Mouse (Mus musculus): Measurements from ENCODE around the gene Tex10. TPM values are rescaled to one million over a fixed set of nuclear protein-coding genes. Genes with fewer than 3 reads are reported as not detected.

Tex10 gene
- total RNA-seq (2014; rRNA removed) (23.0 and 44.0 TPM in 2 replicates), polyA plus RNA-seq (2015; fragmentation: Nextera tagmentation; extraction: Ambion mirVana) (21.1 and 21.3 TPM in 2 replicates)

GRCm38 (mm10) chr4:48472792-48473650 is at the start of gene Tex10:
Gene Tex10 (minus strand): TSS chr4:48473459.
- peak; percentile 92 for DNase-seq (ENCODE audit: low spot score)
- Histone ChIP-seq H3K9ac (replicated peaks; ENCODE audit: low read length, poor library complexity, severe bottlenecking) (peak within 1 kb of the TSS; percentile 81), H3K36me3 (ENCODE audit: insufficient read depth, low read length) (peaks cover 6% of the 10 kb centered on the region; the same call in 1 of the 2 replicates), H3K4me1 (ENCODE audit: insufficient read depth, low read length) (peaks cover 11% of the 10 kb centered on the region), H3K27me3 (ENCODE audit: insufficient read depth, low read length) (no peaks in the 10 kb centered on the region), H3K9me3 (ENCODE audit: low read length) (no peaks in the 10 kb centered on the region), H3K27ac (ENCODE audit: low read depth, low read length) (0 out of 2 replicates have a peak within 1 kb of the TSS, but pooled peaks have one; percentile 55), H3K4me2 (ENCODE audit: low read depth, low read length, poor library complexity, severe bottlenecking) (peak within 1 kb of the TSS; percentile 82), H3K4me3 (ENCODE audit: low read depth, low read length) (peak within 1 kb of the TSS; percentile 93)
- WGBS, result under 1% methylated on average over 78 of the region's 89 CpGs
- ATAC-seq (ENCODE audit: low FRiP score), result peak; percentile 97
- TF ChIP-seq CTCF (IDR thresholded peaks at IDR 0.05), result no peak

- TF ChIP-seq CTCF (IDR thresholded peaks at IDR 0.05), result no peak
- DNase-seq (ENCODE audit: low spot score), result no peak
Observed at GRCm38 (mm10) chr4:48510861-48511260, 37.6 kb upstream of the Tex10 start.

GRCm38 (mm10) chr4:48492510-48492909 is 19.3 kb upstream of the Tex10 start:
- H3K4me1 ChIP-seq (ENCODE audit: insufficient read depth, low read length), result no peaks in the 10 kb centered on the region
- ATAC-seq (ENCODE audit: low FRiP score) (no peak), DNase-seq (ENCODE audit: low spot score) (no peak)
- H3K27ac ChIP-seq (ENCODE audit: low read depth, low read length), result no peak overlapping the region
- no peak overlapping the region for H3K4me3 ChIP-seq (ENCODE audit: low read depth, low read length)
- WGBS, result 96% methylated on average over 2 of the region's 2 CpGs
- no peaks in the 10 kb centered on the region for H3K9me3 ChIP-seq (ENCODE audit: low read length)
- no peak overlapping the region for H3K9ac ChIP-seq (replicated peaks; ENCODE audit: low read length, poor library complexity, severe bottlenecking)
- H3K36me3 ChIP-seq (ENCODE audit: insufficient read depth, low read length), result no peaks in the 10 kb centered on the region
- H3K4me2 ChIP-seq (ENCODE audit: low read depth, low read length, poor library complexity, severe bottlenecking), result no peak overlapping the region
- TF ChIP-seq CTCF (IDR thresholded peaks at IDR 0.05), result no peak
- no peaks in the 10 kb centered on the region for H3K27me3 ChIP-seq (ENCODE audit: insufficient read depth, low read length)

More at GRCm38 (mm10) chr4:48510861-48511260, 37.6 kb upstream of the Tex10 start:
- no peak overlapping the region for H3K9ac ChIP-seq (replicated peaks; ENCODE audit: low read length, poor library complexity, severe bottlenecking)
- H3K4me2 ChIP-seq (ENCODE audit: low read depth, low read length, poor library complexity, severe bottlenecking), result no peak overlapping the region
- no peaks in the 10 kb centered on the region for H3K36me3 ChIP-seq (ENCODE audit: insufficient read depth, low read length)
- H3K27me3 ChIP-seq (ENCODE audit: insufficient read depth, low read length), result no peaks in the 10 kb centered on the region
- WGBS, result 78% methylated on average over 2 of the region's 2 CpGs
- no peaks in the 10 kb centered on the region for H3K4me1 ChIP-seq (ENCODE audit: insufficient read depth, low read length)
- no peaks in the 10 kb centered on the region for H3K9me3 ChIP-seq (ENCODE audit: low read length)
- H3K4me3 ChIP-seq (ENCODE audit: low read depth, low read length), result no peak overlapping the region
- no peak overlapping the region for H3K27ac ChIP-seq (ENCODE audit: low read depth, low read length)
- ATAC-seq (ENCODE audit: low FRiP score), result no peak

- H3K9me3 ChIP-seq (ENCODE audit: low read length), result no peaks in the 10 kb centered on the region
- peak overlapping the region; percentile 47 for H3K4me2 ChIP-seq (ENCODE audit: low read depth, low read length, poor library complexity, severe bottlenecking)
- no peaks in the 10 kb centered on the region for H3K4me1 ChIP-seq (ENCODE audit: insufficient read depth, low read length)
- 0 out of 2 replicates have a peak overlapping the region, but pooled peaks have one; percentile 29 for H3K9ac ChIP-seq (replicated peaks; ENCODE audit: low read length, poor library complexity, severe bottlenecking)
- 13% methylated on average over 14 of the region's 14 CpGs for WGBS
- ATAC-seq (ENCODE audit: low FRiP score) (0 out of 2 replicates have a peak, but pooled peaks have one; percentile 13), DNase-seq (ENCODE audit: low spot score) (peak; percentile 35)
- peak overlapping the region; percentile 33 for H3K4me3 ChIP-seq (ENCODE audit: low read depth, low read length)
- H3K27me3 ChIP-seq (ENCODE audit: insufficient read depth, low read length), result no peaks in the 10 kb centered on the region
- H3K27ac ChIP-seq (ENCODE audit: low read depth, low read length), result no peak overlapping the region
- H3K36me3 ChIP-seq (ENCODE audit: insufficient read depth, low read length), result no peaks in the 10 kb centered on the region
- no peak for TF ChIP-seq CTCF (IDR thresholded peaks at IDR 0.05)
Observed at GRCm38 (mm10) chr4:48491290-48491743, 18.1 kb upstream of the Tex10 start.

- Histone ChIP-seq H3K4me2 (ENCODE audit: low read depth, low read length, poor library complexity, severe bottlenecking) (no peak overlapping the region), H3K4me1 (ENCODE audit: insufficient read depth, low read length) (no peaks in the 10 kb centered on the region), H3K9me3 (ENCODE audit: low read length) (no peaks in the 10 kb centered on the region), H3K4me3 (ENCODE audit: low read depth, low read length) (no peak overlapping the region), H3K9ac (replicated peaks; ENCODE audit: low read length, poor library complexity, severe bottlenecking) (no peak overlapping the region), H3K27ac (ENCODE audit: low read depth, low read length) (no peak overlapping the region), H3K36me3 (ENCODE audit: insufficient read depth, low read length) (no peaks in the 10 kb centered on the region), H3K27me3 (ENCODE audit: insufficient read depth, low read length) (no peaks in the 10 kb centered on the region)
- no peak for DNase-seq (ENCODE audit: low spot score)
- 91% methylated on average over 2 of the region's 2 CpGs for WGBS
- TF ChIP-seq CTCF (IDR thresholded peaks at IDR 0.05), result no peak
- ATAC-seq (ENCODE audit: low FRiP score), result no peak
Observed at GRCm38 (mm10) chr4:48488916-48489315, 15.7 kb upstream of the Tex10 start.

GRCm38 (mm10) chr4:48481287-48481686 is 8.0 kb upstream of the Tex10 start:
- no peaks in the 10 kb centered on the region for H3K4me1 ChIP-seq (ENCODE audit: insufficient read depth, low read length)
- DNase-seq (ENCODE audit: low spot score), result peak; percentile 37
- WGBS, result 41% methylated on average over 2 of the region's 2 CpGs

More at GRCm38 (mm10) chr4:48481287-48481686, 8.0 kb upstream of the Tex10 start:
- Histone ChIP-seq H3K4me2 (ENCODE audit: low read depth, low read length, poor library complexity, severe bottlenecking) (no peak overlapping the region), H3K27me3 (ENCODE audit: insufficient read depth, low read length) (no peaks in the 10 kb centered on the region), H3K4me3 (ENCODE audit: low read depth, low read length) (no peak overlapping the region), H3K27ac (ENCODE audit: low read depth, low read length) (no peak overlapping the region), H3K9me3 (ENCODE audit: low read length) (0 out of 2 replicates have a peak, but pooled peaks cover 5% of the 10 kb centered on the region), H3K9ac (replicated peaks; ENCODE audit: low read length, poor library complexity, severe bottlenecking) (no peak overlapping the region), H3K36me3 (ENCODE audit: insufficient read depth, low read length) (no peaks in the 10 kb centered on the region)
- TF ChIP-seq CTCF (IDR thresholded peaks at IDR 0.05), result peak; percentile 68
- no peak for ATAC-seq (ENCODE audit: low FRiP score)
